Mouse (Mus musculus) forelimb bud, embryonic 11.5 days (tissue): ENCODE measurements at regions not wholly inside any gene's neighbourhood (a gene's known extent, or its start where the extent isn't known, plus 50 kb on each side); places are given as distances from the start of the nearest gene placed in this dataset.

Experiments
- DNase-seq: peaks from one replicate; pipeline ENCODE4 v3.0.0-alpha.2; 2012; ENCODE audit warnings: low read depth, low spot score

- DNase-seq: no peak
Measured at GRCm38 (mm10) chr4:131208637-131209036, 264.5 kb downstream of the Matn1 start.

GRCm38 (mm10) chr4:131212711-131213110, 268.5 kb downstream of the Matn1 start:
- DNase-seq: no peak

- no peak for DNase-seq
Measured at GRCm38 (mm10) chr4:131215682-131216081, 271.5 kb downstream of the Matn1 start.

- DNase-seq: no peak
Measured at GRCm38 (mm10) chr4:131216361-131216760, 272.2 kb downstream of the Matn1 start.

GRCm38 (mm10) chr4:131217083-131217482, 272.9 kb downstream of the Matn1 start:
- no peak for DNase-seq

GRCm38 (mm10) chr4:131217571-131218155, 273.5 kb downstream of the Matn1 start:
- no peak for DNase-seq

- DNase-seq: no peak
Measured at GRCm38 (mm10) chr4:131220966-131221365, 276.8 kb downstream of the Matn1 start.

- no peak for DNase-seq
Measured at GRCm38 (mm10) chr4:131230361-131230760, 286.2 kb downstream of the Matn1 start.

- no peak for DNase-seq
Measured at GRCm38 (mm10) chr4:131236611-131237031, 292.4 kb downstream of the Matn1 start.

GRCm38 (mm10) chr4:131238591-131238990, 294.4 kb downstream of the Matn1 start:
- DNase-seq: no peak

- DNase-seq: no peak
Measured at GRCm38 (mm10) chr4:131239132-131239531, 294.9 kb downstream of the Matn1 start.

- DNase-seq: no peak
Measured at GRCm38 (mm10) chr4:131240457-131240856, 296.3 kb downstream of the Matn1 start.

GRCm38 (mm10) chr4:131242250-131242649, 298.1 kb downstream of the Matn1 start:
- no peak for DNase-seq

GRCm38 (mm10) chr4:131243744-131244387, 299.7 kb downstream of the Matn1 start:
- DNase-seq: no peak

- peak; percentile 81 for DNase-seq
Measured at GRCm38 (mm10) chr4:131252602-131253442, 308.6 kb downstream of the Matn1 start.

- DNase-seq: no peak
Measured at GRCm38 (mm10) chr4:131253443-131253817, 309.2 kb downstream of the Matn1 start.

GRCm38 (mm10) chr4:131254243-131254642, 310.1 kb downstream of the Matn1 start:
- DNase-seq: no peak

GRCm38 (mm10) chr4:131254691-131255090, 310.5 kb downstream of the Matn1 start:
- peak; percentile 47 for DNase-seq

- no peak for DNase-seq
Measured at GRCm38 (mm10) chr4:131261236-131261635, 317.1 kb downstream of the Matn1 start.

GRCm38 (mm10) chr4:131262909-131263308, 318.7 kb downstream of the Matn1 start:
- no peak for DNase-seq

GRCm38 (mm10) chr4:131266764-131267163, 322.6 kb downstream of the Matn1 start:
- DNase-seq: no peak

- no peak for DNase-seq
Measured at GRCm38 (mm10) chr4:131267760-131268159, 323.6 kb downstream of the Matn1 start.

- DNase-seq: peak; percentile 61
Measured at GRCm38 (mm10) chr4:131270192-131270591, 326.0 kb downstream of the Matn1 start.
